Mouse (Mus musculus) CH12.LX (cell line): ENCODE data around the gene Gm20388. TPM values are rescaled to one million over a fixed set of nuclear protein-coding genes. Genes with fewer than 3 reads are reported as not detected.

Experiments
- DNase-seq: peaks from one replicate; pipeline ENCODE4 v3.0.0-alpha.2; 2013; ENCODE audit errors: extremely low read depth
- H3K27ac ChIP-seq: 2 replicates; pipeline ENCODE4 v1.5.1; 2012; ENCODE audit warnings: low read depth, mild to moderate bottlenecking, control low read depth, moderate library complexity; ENCODE audit not compliant: insufficient read depth
- H3K27me3 ChIP-seq: replicated peaks from 2 replicates; pipeline ENCODE3; 2012; ENCODE audit warnings: inconsistent platforms
- H3K36me3 ChIP-seq, 2 experiments: replicated peaks in 1 of 2; 2 replicates each; pipeline versions ENCODE3 to v1.6.1; 2012; ENCODE audit warnings: inconsistent platforms in 1 of 2, low read length in 1 of 2, mild to moderate bottlenecking in 1 of 2, mixed read lengths in 1 of 2, moderate library complexity in 1 of 2; ENCODE audit not compliant: control insufficient read depth in 1 of 2, insufficient read depth in 1 of 2
- H3K4me1 ChIP-seq, 2 experiments: 2 replicates each; pipeline ENCODE4 v1.6.1; 2012; ENCODE audit warnings: inconsistent platforms in 1 of 2, moderate library complexity in 1 of 2; ENCODE audit not compliant: insufficient read depth in 2 of 2, control insufficient read depth in 1 of 2
- H3K4me2 ChIP-seq: 2 replicates; pipeline ENCODE4 v1.6.1; 2012; ENCODE audit warnings: low read depth, mild to moderate bottlenecking, control low read depth; ENCODE audit not compliant: poor library complexity, insufficient read depth, severe bottlenecking
- H3K4me3 ChIP-seq, 3 experiments: fragments of 150-350 bp in 1 of 3; sonication (generic) in 1 of 3; replicated peaks in 1 of 3; 2 replicates each; pipeline versions ENCODE3 to v1.5.1; 2011 to 2012; ENCODE audit warnings: low read depth in 2 of 3, low read length in 2 of 3, mild to moderate bottlenecking in 2 of 3, moderate library complexity in 2 of 3, control low read depth in 1 of 3, improper control_type of control experiment in 1 of 3, inconsistent platforms in 1 of 3, mixed read lengths in 1 of 3; ENCODE audit not compliant: poor library complexity in 1 of 3
- H3K79me2 ChIP-seq: replicated peaks from 2 replicates; pipeline ENCODE4 v1.6.1; 2012; ENCODE audit warnings: mild to moderate bottlenecking, moderate library complexity; ENCODE audit not compliant: control insufficient read depth, poor library complexity, insufficient read depth, severe bottlenecking; ENCODE audit errors: extremely low read depth
- H3K9ac ChIP-seq: 2 replicates; pipeline ENCODE4 v1.6.1; 2012; ENCODE audit warnings: low read depth, mild to moderate bottlenecking, control low read depth, moderate library complexity; ENCODE audit not compliant: insufficient read depth
- H3K9me3 ChIP-seq: replicated peaks from 2 replicates; pipeline ENCODE3; 2012; ENCODE audit warnings: low read length, inconsistent platforms, mixed read lengths
- CHD2 ChIP-seq: IDR thresholded peaks from 2 replicates; pipeline ENCODE4 v1.6.1; 2011; ENCODE audit warnings: low read length, improper control_type of control experiment
- CTCF ChIP-seq, 2 experiments: IDR thresholded peaks in 1 of 2; conservative IDR thresholded peaks in 1 of 2; 2 replicates each; pipeline ENCODE4 v1.5.1; 2011 to 2012; ENCODE audit warnings: low read depth in 2 of 2, low read length in 2 of 2, improper control_type of control experiment in 1 of 2, inconsistent platforms in 1 of 2, mild to moderate bottlenecking in 1 of 2, moderate library complexity in 1 of 2
- EP300 ChIP-seq: IDR thresholded peaks from 2 replicates; pipeline ENCODE4 v1.6.1; 2011; ENCODE audit warnings: low read length, improper control_type of control experiment
- ETS1 ChIP-seq: conservative IDR thresholded peaks from 2 replicates; pipeline ENCODE4 v1.6.1; 2012; ENCODE audit warnings: low read depth, mild to moderate bottlenecking, inconsistent platforms, low read length, improper control_type of control experiment, moderate library complexity
- GABPA ChIP-seq: IDR thresholded peaks from 2 replicates; pipeline ENCODE4 v1.6.1; 2012; ENCODE audit warnings: low read depth, low read length, improper control_type of control experiment, inconsistent platforms; ENCODE audit not compliant: insufficient replicate concordance
- IRF4 ChIP-seq: IDR thresholded peaks from 2 replicates; pipeline ENCODE4 v1.6.1; 2014; ENCODE audit warnings: low read depth, mild to moderate bottlenecking, inconsistent platforms, low read length, improper control_type of control experiment
- JUN ChIP-seq: IDR thresholded peaks from 2 replicates; pipeline ENCODE4 v1.6.1; 2011; ENCODE audit warnings: low read depth, mild to moderate bottlenecking, low read length, improper control_type of control experiment, moderate library complexity; ENCODE audit not compliant: insufficient read depth
- JUND ChIP-seq: conservative IDR thresholded peaks from 2 replicates; pipeline ENCODE4 v1.6.1; 2011; ENCODE audit warnings: low read depth, low read length, improper control_type of control experiment
- KAT2A ChIP-seq: IDR thresholded peaks from 2 replicates; pipeline ENCODE4 v1.6.1; 2012; ENCODE audit warnings: low read length, improper control_type of control experiment, inconsistent platforms; ENCODE audit not compliant: insufficient replicate concordance
- MAFK ChIP-seq: IDR thresholded peaks from 2 replicates; pipeline ENCODE4 v1.6.1; 2011; ENCODE audit warnings: low read length, improper control_type of control experiment; ENCODE audit not compliant: insufficient replicate concordance
- MAX ChIP-seq: IDR thresholded peaks from 2 replicates; pipeline ENCODE4 v1.6.1; 2011; ENCODE audit warnings: low read length, improper control_type of control experiment
- MAZ ChIP-seq: IDR thresholded peaks from 2 replicates; pipeline ENCODE4 v1.6.1; 2012; ENCODE audit warnings: low read depth, mild to moderate bottlenecking, inconsistent platforms, low read length, improper control_type of control experiment, moderate library complexity
- MEF2A ChIP-seq: IDR thresholded peaks from 2 replicates; pipeline ENCODE4 v1.6.1; 2014; ENCODE audit warnings: low read depth, mild to moderate bottlenecking, inconsistent platforms, low read length, improper control_type of control experiment, borderline replicate concordance
- MXI1 ChIP-seq: IDR thresholded peaks from 2 replicates; pipeline ENCODE4 v1.6.1; 2011; ENCODE audit warnings: mild to moderate bottlenecking, low read depth, low read length, improper control_type of control experiment
- MYC ChIP-seq: IDR thresholded peaks from 2 replicates; pipeline ENCODE4 v1.6.1; 2011; ENCODE audit warnings: low read depth, mild to moderate bottlenecking, improper control_type of control experiment, low read length
- NRF1 ChIP-seq: IDR thresholded peaks from 2 replicates; pipeline ENCODE4 v1.6.1; 2014; ENCODE audit warnings: low read depth, mild to moderate bottlenecking, inconsistent platforms, low read length, improper control_type of control experiment, moderate library complexity
- PAX5 ChIP-seq: IDR thresholded peaks from 2 replicates; pipeline ENCODE4 v1.6.1; 2012; ENCODE audit warnings: low read length, inconsistent platforms, mixed read lengths
- POLR2AphosphoS2 ChIP-seq: IDR thresholded peaks from 2 replicates; pipeline ENCODE4 v1.6.1; 2011; ENCODE audit warnings: low read depth, low read length, improper control_type of control experiment
- SMC3 ChIP-seq: IDR thresholded peaks from 2 replicates; pipeline ENCODE4 v1.6.1; 2011; ENCODE audit warnings: low read depth, low read length, improper control_type of control experiment
- UBTF ChIP-seq: IDR thresholded peaks from 2 replicates; pipeline ENCODE4 v1.6.1; 2012; ENCODE audit warnings: low read depth, mild to moderate bottlenecking, inconsistent platforms, low read length, improper control_type of control experiment, moderate library complexity
- USF1 ChIP-seq: IDR thresholded peaks from 2 replicates; pipeline ENCODE4 v1.6.1; 2014; ENCODE audit warnings: low read depth, mild to moderate bottlenecking, inconsistent platforms, low read length, improper control_type of control experiment
- ZC3H11A ChIP-seq: IDR thresholded peaks from 2 replicates; pipeline ENCODE4 v1.6.1; 2012; ENCODE audit warnings: low read depth, mild to moderate bottlenecking, inconsistent platforms, low read length, improper control_type of control experiment
- ZKSCAN1 ChIP-seq: IDR thresholded peaks from 2 replicates; pipeline ENCODE4 v1.6.1; 2012; ENCODE audit warnings: low read depth, inconsistent platforms, low read length, improper control_type of control experiment, borderline replicate concordance
- ZMIZ1 ChIP-seq: IDR thresholded peaks from 2 replicates; pipeline ENCODE4 v1.6.1; 2012; ENCODE audit warnings: low read depth, mild to moderate bottlenecking, inconsistent platforms, low read length, improper control_type of control experiment
- dilution Hi-C: fragments of 300-500 bp; cut with MboI; formaldehyde crosslinking; loops from 2 replicates; pipeline ENCODE4 v1.14.3; 2020; ENCODE audit warnings: low sequenced_read_pairs; ENCODE audit not compliant: extremely low pct_unique_long_range_greater_than_20kb, extremely low pct_ligation_motif_present
- in situ Hi-C: fragments of 300-500 bp; cut with MboI; formaldehyde crosslinking; loops from 3 replicates; pipeline ENCODE4 v1.14.3; 2019; ENCODE audit warnings: low sequenced_read_pairs, low pct_ligation_motif_present, low pct_unique_long_range_greater_than_20kb, mixed read lengths
- polyA plus RNA-seq: library from polyadenylated mRNA; unstranded; fragments of >175 nt; gene quantifications from 2 replicates; pipeline ENCODE4 v1.2.1, GENCODE M21; 2012; ENCODE audit warnings: low read depth; ENCODE audit not compliant: insufficient read length
- total RNA-seq, 2 experiments: library from RNA; depleted of rRNA; stranded (reverse); fragments of 300-350 nt in 1 of 2; fragments of >200 nt in 1 of 2; gene quantifications; 2 replicates each; pipeline ENCODE4 v1.2.3; 2012 to 2014

The Gm20388 gene
- total and polyA plus RNA-seq, 3 experiments = 14.8 to 26.3 (median 22.2) TPM

- H3K9me3 ChIP-seq = no peaks in the 10 kb centered on the region
- H3K9ac ChIP-seq = no peak overlapping the region
- in situ Hi-C loops (no loop called here), dilution Hi-C loops (no loop called here)
- H3K4me1 ChIP-seq = peaks cover 23 to 57% of the 10 kb centered on the region in 2 experiments
- H3K4me2 ChIP-seq = no peak overlapping the region
- no peak for DNase-seq
- no peak overlapping the region for H3K27ac ChIP-seq
- H3K36me3 ChIP-seq = peaks cover 21 to 57% of the 10 kb centered on the region in 2 experiments
- no peak overlapping the region for H3K4me3 ChIP-seq
- TF ChIP-seq SMC3 = no peak
- TF ChIP-seq ZKSCAN1 = no peak
- no peak for TF ChIP-seq MEF2A
- no peak for TF ChIP-seq USF1
- TF ChIP-seq PAX5 = no peak
- no peak for TF ChIP-seq CHD2
- no peak for TF ChIP-seq ZMIZ1
- no peak for TF ChIP-seq IRF4
- TF ChIP-seq JUND = no peak
- H3K79me2 ChIP-seq = no peaks in the 10 kb centered on the region
- no peaks in the 10 kb centered on the region for H3K27me3 ChIP-seq
Observed at GRCm38 (mm10) chr8:120755306-120756297, 845.0 kb downstream of the Gm20388 start.

- H3K79me2 ChIP-seq = no peaks in the 10 kb centered on the region
- H3K9ac ChIP-seq = no peak overlapping the region
- H3K4me1 ChIP-seq = peaks cover 31 to 69% of the 10 kb centered on the region in 2 experiments
- H3K27ac ChIP-seq = no peak overlapping the region
- no peak for DNase-seq
- in situ Hi-C loops = no loop called here
- peaks cover 21 to 34% of the 10 kb centered on the region in 2 experiments for H3K36me3 ChIP-seq
- no peaks in the 10 kb centered on the region for H3K9me3 ChIP-seq
- H3K27me3 ChIP-seq = no peaks in the 10 kb centered on the region
- no peak overlapping the region for H3K4me3 ChIP-seq
- dilution Hi-C loops = no loop called here
- TF ChIP-seq USF1 = no peak
- no peak for TF ChIP-seq IRF4
- no peak for TF ChIP-seq MXI1
- no peak for TF ChIP-seq JUN
- no peak for TF ChIP-seq KAT2A
- no peak for TF ChIP-seq ETS1
- no peak for TF ChIP-seq PAX5
- no peak for TF ChIP-seq POLR2AphosphoS2
- TF ChIP-seq ZC3H11A = no peak
- no peak for TF ChIP-seq UBTF
- TF ChIP-seq MEF2A = no peak
- no peak for TF ChIP-seq EP300
- no peak for TF ChIP-seq MAFK
- TF ChIP-seq NRF1 = no peak
- TF ChIP-seq MYC = no peak
- TF ChIP-seq MAX = no peak
- TF ChIP-seq GABPA = no peak
- TF ChIP-seq CTCF (conservative IDR thresholded peaks at IDR 0.05 in 1 of 2, IDR thresholded peaks at IDR 0.05 in 1 of 2; ENCODE audit: low read depth in 2 of 2, low read length in 2 of 2) = no peak
- TF ChIP-seq MAZ = no peak
- H3K4me2 ChIP-seq = no peak overlapping the region
Observed at GRCm38 (mm10) chr8:120758005-120758404, 847.4 kb downstream of the Gm20388 start.
